Mouse (Mus musculus): ENCODE measurements around the gene Dpp4. TPM values are rescaled to one million over a fixed set of nuclear protein-coding genes. Genes with fewer than 3 reads are reported as not detected.

Dpp4 gene
- polyA plus RNA-seq, 1 experiment, result 22.4 TPM

GRCm38 (mm10) chr2:62287532-62287931 is 124.5 kb downstream of the Dpp4 start:
- no peak for DNase-seq (ENCODE audit: low read depth)

DNA sequence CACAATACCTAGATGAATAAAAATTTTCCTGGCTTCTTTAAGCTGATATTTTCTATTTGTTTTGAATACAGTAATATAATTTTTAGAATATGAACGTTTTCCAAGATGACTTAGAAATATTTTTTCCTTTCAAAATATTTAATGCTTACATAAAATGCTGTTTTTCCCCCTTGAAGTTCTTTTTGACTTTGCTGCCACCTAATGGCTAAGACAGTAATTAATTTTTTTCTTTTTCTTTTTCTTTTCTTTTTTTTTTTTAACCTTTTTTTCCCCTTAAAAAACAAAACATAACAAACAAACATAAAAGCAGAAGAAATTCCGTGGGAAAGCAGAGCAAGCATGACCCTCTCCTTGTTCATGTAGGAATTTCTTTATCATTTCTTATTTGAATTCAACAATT is 126.2 kb downstream of the Dpp4 start:
- no peak for DNase-seq (ENCODE audit: low read depth)

GRCm38 (mm10) chr2:62285026-62285425 is 127.0 kb downstream of the Dpp4 start:
- no peak for DNase-seq (ENCODE audit: low read depth)

Other genes with a start within 250 kb of the Dpp4 start
- not detected in 2 replicates for gene Gcg, start 71.4 kb upstream of the Dpp4 start, polyA plus RNA-seq (2012; rRNA removed)
- 1.8 and 2.4 TPM in 2 replicates for gene Fap, start 161.8 kb upstream of the Dpp4 start, polyA plus RNA-seq (2012; rRNA removed)
- gene Ifih1, start 234.0 kb upstream of the Dpp4 start, polyA plus RNA-seq (2012; rRNA removed), result 2.5 and 3.7 TPM in 2 replicates